Mouse (Mus musculus) frontal cortex, adult 2 months (tissue): ENCODE measurements around the gene B4galt7. TPM values are rescaled to one million over a fixed set of nuclear protein-coding genes. Genes with fewer than 3 reads are reported as not detected.

Experiments
- DNase-seq, 2 experiments: peaks; one replicate each; pipeline ENCODE4 v3.0.0; 2022; ENCODE audit warnings: low spot score in 1 of 2; ENCODE audit errors: extremely low spot score in 1 of 2
- polyA plus RNA-seq: library from polyadenylated mRNA; depleted of rRNA; stranded (reverse); fragments of >200 nt; gene quantifications from 2 replicates; pipeline ENCODE4 v1.2.3, GENCODE M21; 2012

Gene B4galt7
- polyA plus RNA-seq, 1 experiment = 33.1 TPM

- peak; percentile 72 to 84 for DNase-seq
These were observed 4.3 kb upstream of the B4galt7 start for GRCm38 (mm10) chr13:55595375-55595774.

- DNase-seq = no peak
These were observed 2.9 kb upstream of the B4galt7 start for GRCm38 (mm10) chr13:55596802-55597201.

GRCm38 (mm10) chr13:55600657-55601056 is 961 bp downstream of the B4galt7 start:
- DNase-seq = no peak

- peak; percentile 58 to 92 for DNase-seq
These were observed 1.9 kb downstream of the B4galt7 start for GRCm38 (mm10) chr13:55601611-55602010.

GRCm38 (mm10) chr13:55604606-55605005 is 4.9 kb downstream of the B4galt7 start:
- DNase-seq = no peak

- peak in 1 of 2 experiments; percentile 30 for DNase-seq
These were observed 7.4 kb downstream of the B4galt7 start for GRCm38 (mm10) chr13:55606899-55607623.

DNA sequence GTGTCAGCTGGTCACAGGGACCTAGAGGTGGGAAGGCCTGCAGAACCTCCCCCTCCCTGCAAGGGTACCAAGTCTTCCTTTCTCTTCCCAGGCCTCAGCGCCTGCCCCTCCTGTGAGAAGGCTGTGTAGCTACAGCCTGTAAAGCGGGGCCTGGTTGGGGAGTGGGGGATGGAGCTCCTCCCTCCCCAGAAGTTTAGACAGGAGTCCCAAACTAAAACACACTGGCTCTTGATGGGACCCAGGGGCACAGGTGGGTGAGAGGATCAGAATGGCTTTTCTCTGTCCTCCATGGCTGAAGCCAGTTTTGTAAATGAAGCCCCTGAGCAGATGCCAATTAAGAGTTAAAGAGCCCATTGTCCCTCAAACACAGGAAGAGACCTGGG is 7.9 kb downstream of the B4galt7 start:
- no peak for DNase-seq

GRCm38 (mm10) chr13:55611996-55612395 is 12.3 kb downstream of the B4galt7 start:
- no peak for DNase-seq

DNA sequence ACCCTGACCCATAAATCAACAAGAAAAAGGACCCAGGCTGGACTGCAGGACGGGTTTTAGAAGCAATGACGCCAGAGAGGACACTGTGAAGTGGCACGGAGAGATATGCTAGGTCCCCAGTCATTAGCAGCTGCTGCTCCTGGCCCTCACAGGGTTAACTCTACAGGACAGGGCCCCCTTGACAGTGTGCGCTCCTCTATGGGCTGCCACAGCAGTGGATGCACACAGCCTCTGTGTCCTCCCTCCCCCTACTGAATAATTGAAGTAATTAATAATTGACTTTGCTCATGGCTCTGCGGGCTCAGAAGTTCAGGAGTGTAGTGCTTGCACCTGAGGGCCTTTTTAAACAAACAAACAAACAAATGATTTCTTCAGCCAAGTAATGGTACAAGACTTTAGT is 13.8 kb downstream of the B4galt7 start:
- DNase-seq = no peak

GRCm38 (mm10) chr13:55619328-55619727 is 19.6 kb downstream of the B4galt7 start:
- DNase-seq = no peak

GRCm38 (mm10) chr13:55620275-55620674 is 20.6 kb downstream of the B4galt7 start:
- DNase-seq = no peak

GRCm38 (mm10) chr13:55622156-55622648 is 22.5 kb downstream of the B4galt7 start:
- peak in 1 of 2 experiments; percentile 19 for DNase-seq

GRCm38 (mm10) chr13:55622649-55623541 is 23.2 kb downstream of the B4galt7 start, which contains the start of gene Caml:
Caml (plus strand) TSS chr13:55623005.
- DNase-seq = peak; percentile 69 to 88

DNA sequence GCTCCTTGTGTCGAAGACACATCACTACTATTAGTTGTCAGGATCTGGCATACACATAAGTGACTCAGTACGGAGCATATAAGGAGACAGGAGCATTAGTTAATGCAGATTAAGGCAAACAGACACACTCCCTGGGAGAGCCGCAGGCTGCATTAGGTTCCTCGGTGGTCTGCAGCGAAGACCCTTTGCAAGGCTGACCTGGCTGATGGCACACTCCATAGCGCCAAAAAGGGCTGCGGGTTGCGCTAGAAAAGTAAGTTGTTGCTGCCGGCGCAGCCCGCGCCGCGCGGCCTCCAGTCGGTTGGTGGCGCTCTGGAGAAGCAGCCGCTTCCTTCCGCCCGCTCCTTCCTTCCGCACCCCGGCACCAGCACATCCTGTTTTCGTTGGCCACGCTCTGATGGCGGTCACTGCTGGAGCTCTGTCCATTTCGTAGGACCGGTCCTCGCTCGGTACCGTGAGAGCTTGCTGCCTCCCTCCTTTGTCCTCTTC is 35.0 kb downstream of the B4galt7 start, which contains the start of gene Ddx46:
Gene Ddx46, plus strand, starts transcription at position 389 of the 489 bp plus-strand sequence.
- peak; percentile 65 to 91 for DNase-seq

DNA sequence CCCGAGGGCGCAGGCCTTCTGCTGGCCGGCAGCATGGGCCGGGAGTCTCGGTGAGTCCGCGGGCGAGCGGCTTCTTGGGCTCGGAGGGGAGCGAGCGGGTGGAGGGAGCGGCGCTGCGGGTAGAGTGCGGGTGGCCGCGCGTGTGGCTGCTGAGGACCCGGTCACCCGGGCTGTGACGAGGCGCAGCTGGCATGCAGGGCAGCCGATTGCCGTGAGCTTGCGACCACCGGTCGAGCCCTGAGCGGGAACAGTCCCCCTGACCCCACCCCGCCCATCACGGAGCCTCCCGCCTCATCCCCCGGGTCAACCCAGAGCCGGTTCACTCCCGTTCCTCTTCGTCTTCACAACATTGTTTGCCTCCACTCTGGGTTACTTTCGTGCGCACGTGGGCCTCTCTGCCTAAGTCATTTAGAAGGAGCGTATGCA is 35.5 kb downstream of the B4galt7 start:
- no peak for DNase-seq

DNA sequence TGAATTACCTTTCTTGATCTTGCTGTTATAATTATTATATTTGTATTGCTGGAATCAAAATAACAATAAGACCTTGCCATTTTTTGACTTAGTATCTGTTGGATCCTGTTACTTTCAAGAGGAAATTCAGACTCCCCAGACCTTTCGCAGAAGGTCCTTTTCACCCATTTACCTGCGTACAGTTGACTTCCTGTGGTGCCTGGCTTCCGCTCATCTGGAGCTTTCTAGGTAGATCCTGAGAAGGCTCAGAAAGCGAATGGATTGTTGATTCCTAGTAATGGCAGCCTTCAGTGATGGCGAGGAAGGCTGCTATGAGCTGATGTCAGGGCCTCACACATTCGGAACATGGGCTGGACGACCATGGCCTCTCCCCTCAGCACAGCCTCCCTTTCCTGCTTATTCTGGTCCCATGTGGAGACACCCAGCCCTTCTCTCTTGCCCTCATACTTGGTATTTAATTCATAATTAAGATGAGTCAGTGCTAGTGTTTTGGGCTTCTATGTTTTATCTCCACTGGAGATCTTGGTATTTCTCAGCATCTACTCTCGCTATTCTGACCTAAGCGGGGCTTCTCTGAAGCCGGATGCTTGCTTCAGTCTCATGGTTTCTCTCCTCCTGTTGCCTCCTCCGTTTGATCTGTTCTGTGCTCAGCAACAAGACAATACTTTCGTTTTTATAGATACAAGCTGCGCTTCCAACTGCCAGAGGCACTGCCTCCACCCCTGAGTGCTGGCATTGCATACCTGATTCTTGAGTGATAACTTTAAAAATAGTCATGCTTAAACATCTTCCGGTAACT is 36.7 kb downstream of the B4galt7 start:
- DNase-seq = no peak

GRCm38 (mm10) chr13:55640480-55640879 is 40.8 kb downstream of the B4galt7 start:
- peak; percentile 41 to 87 for DNase-seq

DNA sequence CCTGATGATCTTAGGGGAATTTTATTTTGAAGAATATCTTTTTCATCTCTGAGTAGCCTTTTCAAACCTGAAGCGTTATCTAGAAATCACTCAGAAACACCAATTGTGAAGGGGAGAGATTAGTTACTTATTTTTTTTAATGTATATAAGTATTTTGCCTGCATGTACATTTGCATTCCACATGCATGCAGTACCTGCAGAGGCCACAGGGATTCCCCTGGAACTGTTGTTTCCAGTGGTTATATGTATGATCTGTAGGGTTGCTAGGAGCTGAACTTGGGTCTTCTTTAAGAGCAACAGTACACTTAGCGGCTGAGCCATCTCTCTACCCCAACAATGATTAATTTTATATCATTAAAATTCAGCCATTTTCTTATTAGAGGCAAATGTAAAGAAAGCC is 44.8 kb downstream of the B4galt7 start:
- peak in 1 of 2 experiments; percentile 28 for DNase-seq

DNA sequence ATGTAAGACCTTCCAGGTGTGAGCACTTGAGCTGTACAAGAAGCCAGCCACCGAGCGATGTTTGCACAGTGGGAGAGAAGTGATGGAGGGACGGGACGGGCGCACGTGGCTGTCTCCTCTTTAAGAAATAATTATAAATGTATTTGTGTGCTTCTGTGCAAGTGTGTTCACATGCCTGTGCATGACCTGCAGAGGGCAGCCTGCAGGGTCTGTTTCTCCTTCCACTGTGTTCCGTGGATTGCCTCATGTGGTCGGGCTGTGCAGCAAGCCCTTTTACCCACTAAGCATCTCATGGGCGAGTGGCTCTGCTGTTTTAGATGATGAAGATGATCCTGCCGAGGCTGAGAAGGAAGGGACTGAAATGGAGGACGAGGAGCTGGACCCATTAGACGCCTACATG is 50.4 kb downstream of the B4galt7 start:
- DNase-seq = no peak

DNA sequence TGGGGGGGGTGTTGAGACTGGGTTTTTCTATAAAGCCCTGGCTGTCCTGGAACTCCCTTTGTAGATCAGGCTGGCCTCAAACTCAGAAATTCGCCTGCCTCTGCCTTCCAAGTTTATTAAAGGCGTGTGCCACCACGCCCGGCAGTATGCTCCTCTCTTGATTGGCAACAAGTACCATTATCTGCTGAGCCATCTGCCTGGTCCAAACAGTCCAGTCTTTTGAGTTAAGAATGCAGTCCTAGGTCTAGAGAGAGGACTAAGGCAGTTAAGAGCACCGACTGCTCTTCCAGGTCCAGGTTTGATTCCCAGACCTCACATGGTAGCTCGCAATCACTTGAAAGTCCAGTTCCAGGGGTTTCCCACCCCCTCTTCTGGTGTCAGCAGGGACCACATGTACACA is 51.3 kb downstream of the B4galt7 start:
- DNase-seq = no peak
